Mouse (Mus musculus): ENCODE measurements around the gene Ogt.

DNA sequence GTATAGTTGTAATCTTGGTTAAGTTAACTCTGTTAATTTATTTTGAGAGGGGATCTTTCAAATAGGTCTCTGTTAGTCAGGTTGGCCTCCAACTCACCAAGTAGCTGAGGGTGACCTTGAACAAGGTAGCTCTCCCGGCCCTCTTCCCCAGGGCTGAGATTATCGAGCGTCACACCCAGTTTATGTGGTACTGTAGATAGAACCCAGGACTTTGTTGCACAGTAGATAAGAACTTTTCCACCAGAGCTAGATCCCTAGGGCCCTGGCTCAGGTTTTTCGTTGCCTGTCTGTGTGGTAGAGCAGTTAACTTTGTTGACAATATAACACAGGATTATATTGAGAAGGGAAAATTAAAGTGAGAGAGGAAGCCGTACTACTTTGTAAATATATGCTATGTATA lies 6.8 kb downstream of the Ogt start:
- TF ChIP-seq POLR2A (IDR thresholded peaks at IDR 0.05; ENCODE audit: borderline replicate concordance, control insufficient read depth, low read depth, low read length) (no peak), CTCF (IDR thresholded peaks at IDR 0.05; ENCODE audit: control insufficient read depth, insufficient read depth, low read length) (no peak)
